Mouse (Mus musculus) urinary bladder, postnatal 36 days (tissue): ENCODE measurements at regions not wholly inside any gene's neighbourhood (a gene's known extent, or its start where the extent isn't known, plus 50 kb on each side); places are given as distances from the start of the nearest gene placed in this dataset.
A peak's percentile ranks its signal among the peaks of the same experiment; 100 is the strongest.

Source experiments
- DNase-seq, 2 experiments: peaks; one replicate each; pipeline ENCODE4 v3.0.0; 2022; ENCODE audit warnings: low spot score in 2 of 2, mixed read lengths in 1 of 2

GRCm38 (mm10) chr10:66909905-66910681 is 185.8 kb upstream of the Jmjd1c start:
- DNase-seq: no peak

GRCm38 (mm10) chr10:66911261-66911911 is 184.5 kb upstream of the Jmjd1c start:
- peak in 1 of 2 experiments; percentile 72 for DNase-seq

- DNase-seq: no peak
These were observed 183.5 kb upstream of the Jmjd1c start for GRCm38 (mm10) chr10:66912440-66912839.

DNA sequence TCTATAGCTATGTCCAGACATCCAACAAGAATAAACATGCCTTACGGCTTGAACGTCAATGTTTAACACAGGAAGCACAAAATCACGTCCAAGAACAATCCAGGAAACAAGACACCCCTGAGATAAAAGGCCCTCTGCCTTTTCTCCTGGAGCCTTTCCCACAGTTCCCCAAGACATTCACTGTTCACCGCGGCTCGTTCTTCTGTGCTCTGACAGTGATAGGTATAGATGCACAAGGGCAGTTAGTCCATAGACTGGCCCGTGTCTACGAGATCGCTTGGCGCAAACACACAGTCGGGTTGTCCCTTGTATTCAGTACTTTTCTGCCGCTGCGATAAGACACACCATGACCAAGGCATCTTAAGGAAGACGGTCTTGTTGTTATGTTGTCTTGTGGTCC is 182.7 kb upstream of the Jmjd1c start:
- no peak for DNase-seq

- DNase-seq: no peak
These were observed 182.3 kb upstream of the Jmjd1c start for GRCm38 (mm10) chr10:66913627-66914026.

- DNase-seq: no peak
These were observed 181.5 kb upstream of the Jmjd1c start for GRCm38 (mm10) chr10:66914288-66914975.

GRCm38 (mm10) chr10:66915801-66916200 is 180.1 kb upstream of the Jmjd1c start:
- no peak for DNase-seq

GRCm38 (mm10) chr10:66917725-66918124 is 178.2 kb upstream of the Jmjd1c start:
- DNase-seq: no peak

- no peak for DNase-seq
These were observed 177.2 kb upstream of the Jmjd1c start for GRCm38 (mm10) chr10:66918713-66919112.

DNA sequence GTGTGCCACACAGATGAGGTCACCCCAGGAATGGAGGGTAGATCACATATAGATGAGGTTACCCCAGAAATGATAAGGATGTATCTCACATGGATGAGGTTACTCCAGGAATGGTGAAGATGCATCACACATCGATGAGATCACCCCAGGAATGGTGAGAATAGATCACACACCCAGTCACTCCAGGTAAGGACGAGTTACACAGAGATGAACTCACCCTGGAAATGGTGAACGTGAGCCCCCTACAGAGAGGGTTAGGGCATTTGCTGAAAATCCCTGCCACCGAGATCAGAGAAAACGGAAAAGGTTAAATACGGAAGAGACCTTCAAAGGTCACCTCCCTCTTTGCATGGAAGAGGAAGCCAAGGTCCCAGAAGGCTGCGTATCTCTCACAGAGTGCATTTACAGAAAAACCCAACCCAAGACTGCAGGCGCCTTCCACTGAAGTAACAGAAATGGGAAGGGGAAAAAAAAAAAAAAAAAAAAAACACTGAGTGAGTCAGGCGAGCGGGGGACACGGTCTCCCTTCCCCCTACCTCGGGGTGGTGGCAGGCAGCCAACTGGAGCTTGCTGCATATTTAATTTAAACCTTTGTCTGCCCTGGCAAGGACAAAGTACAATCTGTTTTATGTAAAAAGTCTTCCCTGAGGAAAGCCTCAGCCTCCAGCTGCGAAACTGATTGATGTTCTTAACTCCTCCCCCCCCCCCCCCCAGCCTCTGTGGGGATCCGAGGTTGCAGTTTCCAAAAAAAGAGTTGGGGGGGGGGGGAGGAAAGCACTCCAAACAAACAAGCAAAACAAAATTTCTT is 175.8 kb upstream of the Jmjd1c start:
- peak; percentile 65 to 88 for DNase-seq

DNA sequence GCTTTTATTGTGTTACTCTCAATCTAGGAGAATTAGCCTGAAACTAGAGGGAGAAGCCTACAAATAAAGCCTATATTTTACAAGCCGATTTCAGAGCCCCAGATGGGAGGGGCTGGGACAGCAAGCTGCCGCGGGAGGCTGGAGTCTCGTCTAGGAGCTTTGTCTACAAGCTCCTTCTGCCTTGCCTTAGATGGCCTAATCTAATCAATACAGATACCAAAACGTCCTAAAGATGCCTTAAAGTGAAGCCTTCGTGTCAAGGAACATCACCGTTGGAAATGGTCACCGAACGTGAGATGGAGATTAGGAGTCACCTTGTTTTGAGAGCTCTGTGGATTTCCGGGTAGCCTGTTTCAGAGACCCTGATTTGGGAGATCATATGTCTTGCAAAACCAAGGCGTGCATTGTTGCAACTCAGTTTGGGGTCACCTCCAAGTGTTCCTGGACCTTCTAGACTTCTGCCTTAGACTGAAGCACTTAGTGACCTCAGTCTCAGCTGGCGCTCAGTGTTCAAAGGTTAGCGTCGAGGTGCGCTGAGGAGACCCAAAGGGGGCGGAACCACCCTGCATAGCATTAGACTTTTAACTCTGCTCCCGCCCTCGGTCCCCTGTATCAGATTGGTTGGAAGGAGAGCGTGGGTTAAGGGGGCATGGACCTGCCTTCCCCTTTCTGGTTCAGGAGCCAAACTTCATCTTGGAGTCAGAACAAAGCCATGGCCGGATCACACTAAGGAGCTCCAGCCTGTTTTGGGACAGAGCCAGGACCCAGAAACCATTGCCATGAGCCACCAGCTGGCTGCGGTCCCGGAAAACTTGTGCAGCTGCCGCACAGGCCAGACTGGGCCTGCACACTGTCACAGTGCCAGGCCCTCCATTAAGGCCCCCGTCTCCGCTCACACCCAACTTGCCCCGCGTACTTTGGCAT is 174.9 kb upstream of the Jmjd1c start:
- peak; percentile 87 to 94 for DNase-seq

GRCm38 (mm10) chr10:66921776-66922175 is 174.1 kb upstream of the Jmjd1c start:
- no peak for DNase-seq

GRCm38 (mm10) chr10:66922314-66922713 is 173.6 kb upstream of the Jmjd1c start:
- DNase-seq: no peak

DNA sequence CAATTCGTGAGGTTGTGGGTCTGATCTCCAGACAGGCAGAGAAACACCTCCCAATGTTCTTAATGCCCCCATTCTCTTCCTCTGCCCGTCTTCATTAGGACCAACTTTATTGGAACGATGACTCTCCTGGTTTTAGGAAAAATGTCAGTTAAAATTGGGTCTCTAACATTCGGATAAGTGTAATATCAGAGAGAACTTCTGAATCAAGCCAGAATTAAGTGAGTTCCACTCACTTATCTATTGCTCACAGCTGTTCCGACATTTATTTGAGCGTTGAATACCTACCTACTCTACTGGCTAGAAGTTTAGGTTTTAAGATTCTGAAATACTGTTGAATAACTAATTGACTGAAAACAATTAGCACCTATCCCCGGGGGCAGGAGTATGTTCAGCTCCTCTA is 172.0 kb upstream of the Jmjd1c start:
- no peak for DNase-seq

DNA sequence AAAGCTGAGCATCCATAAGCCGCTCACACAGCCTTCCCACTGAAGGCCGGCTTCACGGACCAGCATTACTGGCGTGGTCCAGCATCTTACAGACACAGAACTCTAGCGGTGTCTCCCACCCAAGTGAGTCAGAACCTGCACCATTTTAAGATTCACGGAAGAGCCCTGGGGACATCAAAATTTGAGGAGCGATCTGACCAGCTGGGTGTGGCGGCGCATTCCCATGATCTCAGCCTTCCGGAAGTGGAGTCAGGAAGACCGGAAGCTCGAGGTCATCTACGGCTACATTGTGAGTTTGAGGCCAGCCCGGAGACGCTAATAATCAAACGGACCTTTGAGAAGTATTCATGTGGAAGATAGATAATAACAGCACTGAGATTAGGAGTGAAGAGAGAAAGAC is 171.5 kb upstream of the Jmjd1c start:
- no peak for DNase-seq

DNA sequence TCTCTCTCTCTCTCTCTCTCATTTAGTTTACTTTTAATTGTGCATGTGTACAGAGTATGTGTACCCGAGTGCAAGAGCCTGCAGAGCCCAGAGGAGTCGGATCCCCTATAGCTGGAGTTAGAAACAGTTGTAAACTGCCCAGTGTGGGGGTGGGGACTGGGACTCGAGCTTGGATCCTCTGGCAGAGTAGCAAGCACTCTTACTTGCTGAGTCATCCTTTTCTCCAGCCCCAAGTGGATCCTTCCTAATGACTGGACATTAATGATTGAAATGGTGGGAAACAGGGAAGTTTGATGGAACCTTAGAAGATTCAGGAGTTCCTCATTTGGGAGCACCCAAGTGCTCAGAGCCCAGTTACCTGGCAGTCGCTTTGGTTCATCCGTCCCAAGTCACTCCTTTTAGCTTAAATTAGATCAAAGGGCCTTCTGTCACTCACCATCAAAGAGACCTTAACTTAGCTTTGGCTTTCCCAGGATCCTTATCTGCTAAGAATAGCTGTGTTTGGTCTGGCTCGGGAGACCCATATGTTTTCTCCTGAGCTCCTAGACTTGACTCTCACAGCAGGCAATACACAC is 170.3 kb upstream of the Jmjd1c start:
- no peak for DNase-seq

GRCm38 (mm10) chr10:66927651-66928050 is 168.3 kb upstream of the Jmjd1c start:
- no peak for DNase-seq

GRCm38 (mm10) chr10:66928211-66928990 is 167.5 kb upstream of the Jmjd1c start:
- peak in 1 of 2 experiments; percentile 42 for DNase-seq

DNA sequence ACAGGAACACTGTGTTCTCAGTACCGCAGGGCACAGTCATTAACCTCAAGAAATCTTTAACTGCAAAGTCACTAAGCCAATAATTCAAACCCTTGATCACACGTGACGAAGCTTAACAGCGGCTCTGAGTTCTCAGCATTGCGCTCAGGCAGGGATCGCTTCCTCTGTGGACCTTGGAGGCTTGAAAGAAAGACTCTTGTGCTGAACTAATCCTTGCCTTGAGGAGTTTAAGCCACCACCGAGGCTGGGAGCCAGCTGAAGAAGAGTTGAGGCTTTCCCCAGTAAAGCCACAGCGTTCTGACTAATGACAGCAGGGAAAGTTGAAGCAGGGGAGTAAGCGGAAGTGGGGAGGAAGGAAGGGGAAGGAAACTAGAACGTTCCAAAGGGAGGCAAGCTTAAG is 165.4 kb upstream of the Jmjd1c start:
- no peak for DNase-seq

DNA sequence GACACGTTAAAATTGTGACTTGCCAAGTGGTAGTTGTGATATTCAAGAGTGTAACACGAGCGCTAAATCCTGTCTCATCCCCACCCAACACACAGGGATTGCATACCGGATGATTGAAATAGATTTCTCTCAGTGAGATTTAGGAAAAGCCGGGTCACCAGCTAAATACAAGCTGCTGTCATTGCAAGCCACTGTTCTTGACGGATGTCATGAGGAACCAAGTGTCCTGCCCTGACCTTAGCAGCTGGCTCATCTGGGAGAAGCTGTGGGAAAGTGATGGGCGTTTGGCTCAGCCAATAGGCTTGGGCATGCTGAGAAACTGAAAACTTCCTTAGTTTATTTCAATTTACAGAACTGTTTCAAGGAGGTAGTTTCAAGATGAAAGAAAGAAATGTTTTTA is 164.4 kb upstream of the Jmjd1c start:
- no peak for DNase-seq
